Mouse (Mus musculus): ENCODE measurements around the gene Aspscr1. TPM values are rescaled to one million over a fixed set of nuclear protein-coding genes. Genes with fewer than 3 reads are reported as not detected.

Aspscr1 gene
- polyA plus RNA-seq, 1 experiment, result 95.8 TPM

DNA sequence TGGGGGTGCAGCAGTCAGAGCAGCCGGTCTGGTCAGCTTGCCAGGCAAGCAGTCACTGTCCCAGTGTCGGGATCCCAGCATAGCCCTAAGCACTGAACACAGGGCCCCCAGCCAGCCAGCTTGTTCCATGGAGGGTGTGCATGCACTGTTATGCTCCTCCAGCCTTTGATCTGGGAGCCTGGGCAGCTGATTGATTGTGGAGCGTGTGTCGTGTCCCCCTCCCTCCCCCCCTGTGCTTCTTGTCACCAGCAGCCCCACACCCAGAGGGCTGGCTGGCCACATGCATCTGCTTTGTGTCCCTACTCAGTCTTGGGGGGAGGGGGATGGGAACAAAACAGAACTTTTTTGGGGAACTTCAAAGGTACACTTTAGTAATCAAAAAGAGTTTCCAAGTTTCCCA, 22.4 kb downstream of the Aspscr1 start:
- Histone ChIP-seq H3K4me3 (replicated peaks; ENCODE audit: extremely low read depth, low read depth, low read length) (no peak overlapping the region), H3K4me1 (ENCODE audit: control insufficient read depth, insufficient read depth, low read length) (peaks cover 3% of the 10 kb centered on the region; the same call in 1 of the 2 replicates)
- DNase-seq, result no peak
- TF ChIP-seq CTCF (IDR thresholded peaks at IDR 0.05; ENCODE audit: insufficient read depth, low read length), result no peak
- no peak for TF ChIP-seq POLR2A (IDR thresholded peaks at IDR 0.05; ENCODE audit: borderline replicate concordance, extremely low read depth, low read depth, low read length)
- 43% methylated on average over 4 of the region's 4 CpGs for WGBS

DNA sequence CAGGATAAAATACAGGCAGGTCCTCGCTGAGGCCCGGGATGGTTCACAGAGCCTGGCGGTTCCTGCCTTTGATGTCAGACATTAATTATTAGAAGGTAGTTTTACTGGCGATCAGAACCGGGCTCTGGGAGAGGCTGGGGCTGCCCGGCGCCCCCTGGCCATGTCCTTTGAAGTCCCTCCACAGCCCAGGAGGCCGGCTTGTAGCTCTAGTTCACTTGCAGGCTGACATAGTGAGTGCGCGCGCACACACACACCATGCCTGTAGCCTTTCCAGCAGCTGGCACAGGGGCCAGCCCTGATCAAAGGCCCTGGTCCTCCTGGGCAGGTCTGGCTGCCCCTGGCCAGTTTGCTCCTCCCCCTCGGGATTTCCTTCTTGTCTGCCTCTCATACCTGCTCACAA, 22.9 kb downstream of the Aspscr1 start:
- Histone ChIP-seq H3K4me1 (ENCODE audit: control insufficient read depth, insufficient read depth, low read length) (peaks cover 3% of the 10 kb centered on the region; the same call in 1 of the 2 replicates), H3K4me3 (replicated peaks; ENCODE audit: extremely low read depth, low read depth, low read length) (no peak overlapping the region)
- 69% methylated on average over 12 of the region's 12 CpGs for WGBS
- no peak for DNase-seq
- TF ChIP-seq POLR2A (IDR thresholded peaks at IDR 0.05; ENCODE audit: borderline replicate concordance, extremely low read depth, low read depth, low read length), result no peak
- no peak for TF ChIP-seq CTCF (IDR thresholded peaks at IDR 0.05; ENCODE audit: insufficient read depth, low read length)

DNA sequence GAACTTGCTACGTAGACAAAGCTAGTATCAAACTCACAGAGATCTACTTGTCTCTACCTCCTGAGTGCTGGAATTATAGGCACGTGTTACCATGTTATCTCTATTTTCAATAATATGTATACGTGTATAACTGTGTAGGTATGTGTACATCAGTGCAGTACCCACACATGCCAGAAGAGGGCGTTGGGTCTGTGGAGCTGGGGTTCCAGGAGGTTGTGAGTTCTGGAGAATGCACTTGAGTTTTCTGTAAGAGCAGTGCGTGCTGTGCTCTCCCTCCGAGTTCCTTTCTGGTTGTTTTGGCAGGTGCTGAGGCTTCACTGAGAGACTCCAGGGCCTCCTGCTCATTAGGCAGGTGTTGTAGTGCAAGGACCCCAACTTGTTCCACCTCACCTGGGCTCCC, 23.8 kb downstream of the Aspscr1 start:
- Histone ChIP-seq H3K4me1 (ENCODE audit: control insufficient read depth, insufficient read depth, low read length) (peaks cover 3% of the 10 kb centered on the region; the same call in 1 of the 2 replicates), H3K4me3 (replicated peaks; ENCODE audit: extremely low read depth, low read depth, low read length) (no peak overlapping the region)
- DNase-seq, result no peak
- 91% methylated on average over 6 of the region's 6 CpGs for WGBS
- TF ChIP-seq POLR2A (IDR thresholded peaks at IDR 0.05; ENCODE audit: borderline replicate concordance, extremely low read depth, low read depth, low read length) (no peak), CTCF (IDR thresholded peaks at IDR 0.05; ENCODE audit: insufficient read depth, low read length) (0 out of 2 replicates have a peak, but pooled peaks have one; percentile 8)

DNA sequence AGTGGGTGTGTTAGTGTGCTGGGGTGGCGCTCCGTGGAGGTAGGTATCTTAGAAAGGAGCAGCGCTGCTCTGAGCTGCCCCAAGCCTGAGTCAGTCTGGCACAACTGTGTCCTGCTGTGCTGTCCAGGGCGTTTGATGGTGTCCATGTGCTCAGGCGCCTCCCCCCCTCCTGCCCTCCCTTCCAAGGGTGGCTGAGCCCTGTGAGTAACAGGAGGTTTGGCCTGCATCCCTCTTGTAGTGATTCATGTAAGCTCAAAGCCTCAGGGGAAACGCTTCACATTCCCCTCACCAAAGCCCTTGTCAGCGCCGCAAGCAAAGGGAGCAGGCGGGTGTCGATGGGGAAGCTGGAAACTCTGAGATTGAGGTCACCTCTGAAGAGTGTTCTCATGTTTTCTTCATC, 25.0 kb downstream of the Aspscr1 start:
- WGBS, result 71% methylated on average over 10 of the region's 10 CpGs
- Histone ChIP-seq H3K4me3 (replicated peaks; ENCODE audit: extremely low read depth, low read depth, low read length) (no peak overlapping the region), H3K4me1 (ENCODE audit: control insufficient read depth, insufficient read depth, low read length) (no peaks in the 10 kb centered on the region)
- DNase-seq, result no peak
- TF ChIP-seq CTCF (IDR thresholded peaks at IDR 0.05; ENCODE audit: insufficient read depth, low read length), result no peak
- TF ChIP-seq POLR2A (IDR thresholded peaks at IDR 0.05; ENCODE audit: borderline replicate concordance, extremely low read depth, low read depth, low read length), result no peak

DNA sequence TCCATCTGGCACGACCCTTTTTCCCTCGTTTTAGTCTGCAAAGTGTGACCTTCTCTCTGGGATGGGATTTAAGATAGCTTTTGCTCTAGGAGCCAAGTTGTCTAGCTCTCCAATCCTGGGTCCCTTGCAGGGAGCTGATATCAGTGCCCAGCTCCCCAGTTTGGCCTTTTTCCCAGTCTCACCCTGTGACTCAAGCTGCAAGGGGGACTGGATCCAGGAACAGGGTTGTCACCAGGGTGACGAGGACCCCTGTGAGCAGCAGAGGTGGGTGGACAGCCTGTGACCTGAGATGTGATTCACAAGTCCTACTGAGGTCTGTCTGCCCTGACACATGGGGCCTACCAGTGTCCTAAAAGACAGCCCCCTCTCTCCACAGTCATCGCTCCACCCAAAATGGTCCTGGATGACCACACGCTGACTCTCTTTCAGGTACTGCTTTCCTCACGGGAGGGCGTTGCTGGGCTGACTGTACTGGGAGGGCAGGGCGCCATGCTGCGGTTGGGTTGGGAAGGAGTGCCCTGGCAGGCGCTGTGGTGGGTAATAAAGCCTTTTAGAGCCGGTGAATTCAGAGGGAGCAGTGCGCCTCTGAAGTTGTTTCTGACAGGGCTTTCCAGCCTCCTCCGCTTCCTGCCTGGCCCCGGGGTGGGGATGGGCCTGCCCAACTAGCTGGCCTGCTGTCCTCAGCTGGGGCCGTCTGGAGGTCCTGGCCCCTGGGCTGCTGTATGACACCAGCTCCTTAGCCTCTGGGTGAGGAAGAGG, 31.1 kb downstream of the Aspscr1 start:
- H3K4me3 ChIP-seq (replicated peaks; ENCODE audit: extremely low read depth, low read depth, low read length), result no peak overlapping the region
- TF ChIP-seq CTCF (IDR thresholded peaks at IDR 0.05; ENCODE audit: insufficient read depth, low read length) (no peak), POLR2A (IDR thresholded peaks at IDR 0.05; ENCODE audit: borderline replicate concordance, extremely low read depth, low read depth, low read length) (no peak)
- H3K4me1 ChIP-seq (ENCODE audit: control insufficient read depth, insufficient read depth, low read length), result no peaks in the 10 kb centered on the region
- WGBS, result 66% methylated on average over 15 of the region's 15 CpGs
- no peak for DNase-seq

DNA sequence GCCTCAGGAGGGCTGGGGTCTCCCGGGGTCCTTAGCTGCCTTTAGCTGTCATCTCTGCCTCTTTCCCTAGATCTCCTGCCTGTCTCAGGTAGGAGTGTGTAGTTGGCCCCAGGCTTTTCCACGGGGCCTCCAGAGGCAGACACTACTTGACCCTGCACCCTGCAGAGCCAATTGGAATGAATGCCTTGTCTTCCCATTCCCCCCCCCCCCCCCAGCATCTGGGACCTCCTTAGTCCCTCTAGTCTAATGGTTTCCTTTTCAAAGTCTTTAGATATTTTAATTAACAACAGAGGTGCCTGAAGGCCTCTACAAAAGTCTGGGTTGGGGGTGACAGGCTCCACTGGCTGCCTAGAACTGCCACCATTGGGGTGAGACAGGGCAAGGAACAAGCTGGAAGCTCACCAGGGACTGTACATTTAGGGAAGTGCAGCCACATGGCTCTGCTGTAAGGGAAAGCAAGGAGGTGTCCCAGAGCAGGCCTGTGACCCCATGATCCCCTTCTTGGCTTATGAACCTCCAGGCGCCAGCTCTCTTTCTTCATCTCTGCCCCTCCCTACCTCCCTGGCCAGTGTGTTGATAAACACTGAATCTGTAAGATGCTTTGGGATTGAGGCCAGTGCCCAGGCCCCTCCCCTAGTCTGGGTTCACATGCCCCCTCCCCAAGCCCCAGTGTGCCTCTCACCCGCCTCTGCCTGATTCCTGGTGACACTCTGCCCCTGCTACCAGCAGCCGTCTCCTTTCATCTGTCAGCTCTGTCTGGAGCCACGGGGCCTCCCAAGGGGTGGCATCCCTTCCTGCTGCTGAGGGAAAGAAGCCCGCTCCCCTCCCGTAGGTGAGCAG, 31.9 kb downstream of the Aspscr1 start:
- Histone ChIP-seq H3K4me3 (replicated peaks; ENCODE audit: extremely low read depth, low read depth, low read length) (no peak overlapping the region), H3K4me1 (ENCODE audit: control insufficient read depth, insufficient read depth, low read length) (no peaks in the 10 kb centered on the region)
- WGBS, result 56% methylated on average over 8 of the region's 8 CpGs
- TF ChIP-seq POLR2A (IDR thresholded peaks at IDR 0.05; ENCODE audit: borderline replicate concordance, extremely low read depth, low read depth, low read length) (no peak), CTCF (IDR thresholded peaks at IDR 0.05; ENCODE audit: insufficient read depth, low read length) (no peak)
- no peak for DNase-seq

DNA sequence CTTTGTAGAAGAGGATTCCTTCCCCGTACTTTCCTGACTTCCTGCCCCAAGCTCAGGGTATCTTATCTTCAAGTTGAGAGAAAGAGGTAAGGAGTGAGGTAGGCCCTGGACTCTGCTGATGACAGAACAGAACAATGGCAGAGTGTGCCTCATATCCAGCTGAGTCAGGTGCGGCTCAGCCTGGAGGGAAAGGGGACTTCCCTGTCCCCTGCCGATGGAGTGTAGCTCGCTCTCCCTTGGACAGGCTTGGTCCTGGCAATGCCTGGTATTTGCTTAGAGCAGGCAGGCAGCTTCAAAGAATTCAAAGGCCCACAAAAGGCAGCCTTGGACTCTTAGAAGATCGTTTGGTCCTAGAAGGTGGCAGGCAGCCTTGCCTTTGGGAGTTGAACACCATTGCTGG, 33.3 kb downstream of the Aspscr1 start:
- Histone ChIP-seq H3K4me1 (ENCODE audit: control insufficient read depth, insufficient read depth, low read length) (no peaks in the 10 kb centered on the region), H3K4me3 (replicated peaks; ENCODE audit: extremely low read depth, low read depth, low read length) (no peak overlapping the region)
- 70% methylated on average over 5 of the region's 5 CpGs for WGBS
- TF ChIP-seq POLR2A (IDR thresholded peaks at IDR 0.05; ENCODE audit: borderline replicate concordance, extremely low read depth, low read depth, low read length), result no peak
- no peak for TF ChIP-seq CTCF (IDR thresholded peaks at IDR 0.05; ENCODE audit: insufficient read depth, low read length)
- no peak for DNase-seq

DNA sequence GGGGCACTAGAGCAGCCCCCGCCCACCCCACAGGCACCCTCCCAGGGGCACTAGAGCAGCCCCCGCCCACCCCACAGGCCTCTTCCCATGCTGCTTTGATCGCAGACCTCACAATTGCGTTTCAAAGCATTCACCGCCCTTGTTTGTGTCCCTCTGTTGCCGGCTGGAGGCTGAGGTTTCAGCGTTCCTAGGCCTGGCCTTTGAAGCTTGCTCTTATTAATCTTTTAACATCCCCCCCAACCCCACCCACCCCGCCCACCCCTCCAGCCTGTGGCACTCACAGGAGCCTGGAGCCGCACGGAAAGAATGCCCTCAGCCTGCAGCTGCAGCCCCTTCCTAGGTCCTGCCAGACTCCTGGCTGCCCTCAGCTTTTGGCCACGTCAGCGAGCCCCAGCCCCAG, 34.5 kb downstream of the Aspscr1 start:
- no peak overlapping the region for H3K4me3 ChIP-seq (replicated peaks; ENCODE audit: extremely low read depth, low read depth, low read length)
- no peak for TF ChIP-seq CTCF (IDR thresholded peaks at IDR 0.05; ENCODE audit: insufficient read depth, low read length)
- no peak for TF ChIP-seq POLR2A (IDR thresholded peaks at IDR 0.05; ENCODE audit: borderline replicate concordance, extremely low read depth, low read depth, low read length)
- H3K4me1 ChIP-seq (ENCODE audit: control insufficient read depth, insufficient read depth, low read length), result no peaks in the 10 kb centered on the region
- WGBS, result 63% methylated on average over 12 of the region's 12 CpGs
- no peak for DNase-seq

DNA sequence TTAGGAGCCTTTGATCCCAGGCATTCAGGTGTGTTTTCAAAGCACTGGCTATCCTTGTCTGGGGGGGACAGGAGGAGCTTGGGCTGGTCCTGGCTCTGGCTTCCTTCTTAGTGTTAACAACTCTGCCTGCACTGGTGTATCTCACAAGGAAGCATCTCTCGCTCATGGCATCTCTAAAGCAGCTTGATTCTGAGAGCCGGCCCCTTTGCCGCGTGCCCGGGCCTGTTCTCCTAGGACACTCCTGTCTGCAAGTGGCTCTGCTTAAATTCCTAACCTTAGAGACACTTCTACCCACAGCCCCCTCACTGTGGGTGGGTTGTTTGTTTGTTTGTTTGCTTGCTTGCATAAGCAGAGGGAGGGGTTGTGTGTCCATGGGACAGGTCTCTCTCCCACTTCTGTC, 35.2 kb downstream of the Aspscr1 start:
- Histone ChIP-seq H3K4me3 (replicated peaks; ENCODE audit: extremely low read depth, low read depth, low read length) (no peak overlapping the region), H3K4me1 (ENCODE audit: control insufficient read depth, insufficient read depth, low read length) (peaks cover 6% of the 10 kb centered on the region; the same call in 1 of the 2 replicates)
- DNase-seq, result no peak
- WGBS, result 52% methylated on average over 5 of the region's 5 CpGs
- TF ChIP-seq CTCF (IDR thresholded peaks at IDR 0.05; ENCODE audit: insufficient read depth, low read length), result no peak
- TF ChIP-seq POLR2A (IDR thresholded peaks at IDR 0.05; ENCODE audit: borderline replicate concordance, extremely low read depth, low read depth, low read length), result no peak
